Mouse (Mus musculus) embryonic facial prominence, embryonic 14.5 days (tissue): ENCODE measurements at regions not wholly inside any gene's neighbourhood (a gene's known extent, or its start where the extent isn't known, plus 50 kb on each side); places are given as distances from the start of the nearest gene placed in this dataset.
"Not testable (repeated sequence)": the region's sequence is repeated elsewhere in the genome, so short reads cannot be mapped to it uniquely, and the experiment has no call there.

Experiments used
- ATAC-seq: fragments of 200-750 bp; cut with Nextera tagmentation; 2 replicates; pipeline ENCODE4 v1.8.0; 2017; ENCODE audit warnings: low read depth, moderate number of reproducible peaks, moderate TSS enrichment
- DNase-seq: peaks from one replicate; pipeline ENCODE4 v3.0.0-alpha.2; 2015; ENCODE audit warnings: low spot score
- H3K27ac ChIP-seq: fragments of 300-500 bp; sonication (generic); replicated peaks from 2 replicates; pipeline ENCODE4 v1.5.1; 2014; ENCODE audit warnings: low read depth, mild to moderate bottlenecking, low read length, moderate library complexity
- H3K27me3 ChIP-seq: fragments of 300-500 bp; sonication (generic); replicated peaks from 2 replicates; pipeline ENCODE4 v1.6.1; 2014; ENCODE audit warnings: low read length; ENCODE audit not compliant: control insufficient read depth, insufficient read depth
- H3K36me3 ChIP-seq: fragments of 300-500 bp; sonication (generic); 2 replicates; pipeline ENCODE4 v1.6.1; 2014; ENCODE audit warnings: low read length, mixed read lengths; ENCODE audit not compliant: control insufficient read depth, insufficient read depth
- H3K4me1 ChIP-seq: fragments of 300-500 bp; sonication (generic); 2 replicates; pipeline ENCODE4 v1.6.1; 2014; ENCODE audit warnings: antibody characterized with exemption, low read length; ENCODE audit not compliant: control insufficient read depth, insufficient read depth
- H3K4me2 ChIP-seq: fragments of 300-500 bp; sonication (generic); 2 replicates; pipeline ENCODE4 v1.6.1; 2014; ENCODE audit warnings: low read depth, mild to moderate bottlenecking, low read length, moderate library complexity, mixed read lengths
- H3K4me3 ChIP-seq: fragments of 300-500 bp; sonication (generic); 2 replicates; pipeline ENCODE4 v1.5.1; 2014; ENCODE audit warnings: low read depth, mild to moderate bottlenecking, low read length
- H3K9ac ChIP-seq: fragments of 300-500 bp; sonication (generic); 2 replicates; pipeline ENCODE4 v1.6.1; 2014; ENCODE audit warnings: low read depth, mild to moderate bottlenecking, low read length, moderate library complexity, mixed read lengths
- H3K9me3 ChIP-seq: fragments of 300-500 bp; sonication (generic); 2 replicates; pipeline ENCODE4 v1.6.1; 2016; ENCODE audit warnings: low read length; ENCODE audit not compliant: control insufficient read depth
- WGBS: fragments of 180-500 bp; shearing (Covaris S2); extraction: QIAGEN DNeasy Blood & Tissue Kit; methylation state at CpG from one replicate; pipeline ENCODE4 v1.1.7; 2014; 5-methylcytosine and 5-hydroxymethylcytosine counted together

DNA sequence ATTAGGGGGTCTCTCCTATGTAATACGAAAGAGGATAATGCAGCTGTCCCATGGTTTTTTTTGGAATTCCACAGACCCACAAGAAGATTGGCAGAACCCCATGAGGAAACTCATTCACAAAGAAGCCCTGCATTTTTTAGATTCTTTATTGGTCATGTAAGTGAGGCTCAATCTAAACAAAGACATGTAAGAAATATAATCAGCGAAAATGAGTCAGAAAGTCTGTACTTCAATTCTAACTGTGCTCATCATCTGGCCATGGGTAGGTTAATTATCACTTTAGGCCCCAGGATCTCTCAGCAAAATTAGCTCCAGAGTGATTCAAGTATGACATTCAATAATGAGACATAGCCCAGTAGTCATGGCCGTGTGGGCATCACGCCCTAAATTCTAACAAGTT lies 703.2 kb downstream of the A830018L16Rik start:
- Histone ChIP-seq H3K4me2 (no peak overlapping the region), H3K27ac (no peak overlapping the region), H3K9ac (no peak overlapping the region), H3K4me3 (no peak overlapping the region), H3K36me3 (no peaks in the 10 kb centered on the region), H3K9me3 (no peaks in the 10 kb centered on the region), H3K27me3 (no peaks in the 10 kb centered on the region), H3K4me1 (no peaks in the 10 kb centered on the region)
- DNase-seq: no peak
- no peak for ATAC-seq
- 65% methylated on average over 4 of the region's 4 CpGs for WGBS

DNA sequence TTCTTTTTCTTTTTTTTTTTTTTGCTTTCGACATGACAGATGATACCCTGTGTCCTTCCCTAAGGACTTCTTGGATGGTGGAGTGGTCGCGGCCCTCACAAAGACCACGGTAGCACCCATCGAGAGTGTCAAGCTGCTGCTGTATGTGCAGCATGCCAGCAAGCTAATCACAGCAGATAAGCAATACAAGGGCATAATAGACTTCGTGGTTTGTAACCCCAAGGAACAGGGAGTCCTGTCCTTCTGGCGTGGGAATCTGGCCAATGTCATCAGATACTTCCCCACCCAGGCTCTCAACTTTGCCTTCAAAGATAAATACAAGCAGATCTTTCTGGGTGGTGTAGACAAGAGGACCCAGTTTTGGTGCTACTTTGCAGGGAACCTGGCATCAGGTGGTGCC lies 707.0 kb downstream of the A830018L16Rik start:
- Histone ChIP-seq H3K9ac (no peak overlapping the region), H3K4me2 (no peak overlapping the region), H3K27me3 (no peaks in the 10 kb centered on the region), H3K36me3 (no peaks in the 10 kb centered on the region), H3K4me1 (no peaks in the 10 kb centered on the region), H3K4me3 (no peak overlapping the region), H3K9me3 (no peaks in the 10 kb centered on the region), H3K27ac (no peak overlapping the region)
- 89% methylated on average over 7 of the region's 7 CpGs for WGBS
- no peak for DNase-seq
- no peak for ATAC-seq

DNA sequence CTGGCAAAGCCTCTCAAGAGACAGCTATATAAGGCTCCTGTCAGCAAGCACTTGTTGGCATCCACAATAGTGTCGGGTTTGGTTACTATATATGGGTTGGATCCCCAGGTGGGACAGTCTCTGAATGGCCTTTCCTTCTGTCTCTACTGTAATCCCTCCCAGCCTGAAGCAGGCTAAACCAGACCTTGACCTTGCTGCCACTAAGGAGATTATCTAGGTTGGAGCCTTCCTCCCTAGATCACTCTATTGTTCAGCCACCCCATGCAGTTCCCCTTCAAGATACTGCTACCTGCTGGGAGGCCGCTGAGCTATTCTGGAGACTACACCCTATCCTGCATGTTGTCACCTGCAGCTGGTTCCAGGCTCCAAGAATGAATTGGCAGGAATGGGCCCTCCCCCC lies 712.7 kb downstream of the A830018L16Rik start:
- DNase-seq, H3K27ac ChIP-seq, H3K4me3 ChIP-seq, H3K9me3 ChIP-seq, H3K4me2 ChIP-seq, ATAC-seq, H3K27me3 ChIP-seq, H3K36me3 ChIP-seq, H3K9ac ChIP-seq, H3K4me1 ChIP-seq: not testable (repeated sequence)
- 50% methylated on average over 2 of the region's 2 CpGs for WGBS

DNA sequence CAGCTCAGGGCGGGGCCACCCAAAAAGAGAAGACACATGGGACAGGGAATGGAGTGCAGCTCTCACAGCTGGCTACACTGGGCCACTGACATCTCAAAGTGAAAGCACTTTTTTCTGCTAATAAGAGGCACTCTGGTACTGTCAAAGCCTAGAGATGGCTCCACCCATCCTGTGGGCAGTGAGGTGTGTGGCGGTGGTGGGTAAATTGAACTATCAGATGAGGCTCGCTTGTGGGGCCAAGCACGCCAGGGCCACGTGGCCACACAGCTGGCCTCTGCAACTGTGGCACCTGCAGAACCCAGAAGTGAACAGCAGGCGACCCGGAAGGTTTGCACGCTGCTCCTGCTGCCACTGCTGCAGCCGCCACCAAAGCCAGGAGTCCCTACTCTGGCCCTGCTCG lies 756.6 kb downstream of the A830018L16Rik start:
- Histone ChIP-seq H3K36me3 (no peaks in the 10 kb centered on the region), H3K4me3 (no peak overlapping the region), H3K4me1 (no peaks in the 10 kb centered on the region), H3K27ac (no peak overlapping the region), H3K4me2 (no peak overlapping the region), H3K9ac (no peak overlapping the region), H3K27me3 (no peaks in the 10 kb centered on the region), H3K9me3 (no peaks in the 10 kb centered on the region)
- no peak for DNase-seq
- WGBS: 88% methylated on average over 10 of the region's 10 CpGs
- ATAC-seq: no peak

DNA sequence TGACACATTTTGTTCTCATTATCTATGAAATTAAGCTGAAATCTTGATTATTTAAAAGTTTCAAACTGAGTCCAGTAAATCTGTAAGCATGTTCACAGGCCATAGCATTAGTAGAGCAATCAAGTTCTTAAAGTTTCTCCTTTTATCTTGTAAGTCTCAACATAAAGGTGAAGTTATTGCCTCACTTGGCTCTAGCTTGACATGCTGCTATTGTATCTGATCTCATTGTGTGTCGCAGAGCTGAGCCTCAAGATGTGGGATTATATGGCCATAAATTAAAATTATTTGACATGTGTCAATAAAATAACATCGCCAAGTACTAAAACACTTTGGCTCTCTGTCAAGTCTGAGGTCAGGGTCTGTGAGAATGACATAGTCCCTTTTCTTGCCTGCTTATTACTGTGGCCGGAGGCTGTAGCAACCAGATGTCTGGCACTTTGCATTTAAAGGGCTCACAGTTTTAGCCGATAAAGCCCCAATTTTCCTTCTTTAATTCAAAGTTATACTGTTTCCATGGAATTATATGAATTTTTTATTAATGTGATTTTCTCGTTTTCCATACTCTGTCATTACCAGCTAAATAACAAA lies 775.8 kb downstream of the A830018L16Rik start:
- ATAC-seq: no peak
- no peaks in the 10 kb centered on the region for H3K4me1 ChIP-seq
- H3K27me3 ChIP-seq: no peaks in the 10 kb centered on the region
- no peak for DNase-seq
- WGBS: 67% methylated on average over 5 of the region's 5 CpGs
- no peaks in the 10 kb centered on the region for H3K36me3 ChIP-seq
- no peak overlapping the region for H3K9ac ChIP-seq
- H3K4me2 ChIP-seq: no peak overlapping the region
- no peak overlapping the region for H3K4me3 ChIP-seq
- H3K27ac ChIP-seq: no peak overlapping the region
- H3K9me3 ChIP-seq: no peaks in the 10 kb centered on the region

DNA sequence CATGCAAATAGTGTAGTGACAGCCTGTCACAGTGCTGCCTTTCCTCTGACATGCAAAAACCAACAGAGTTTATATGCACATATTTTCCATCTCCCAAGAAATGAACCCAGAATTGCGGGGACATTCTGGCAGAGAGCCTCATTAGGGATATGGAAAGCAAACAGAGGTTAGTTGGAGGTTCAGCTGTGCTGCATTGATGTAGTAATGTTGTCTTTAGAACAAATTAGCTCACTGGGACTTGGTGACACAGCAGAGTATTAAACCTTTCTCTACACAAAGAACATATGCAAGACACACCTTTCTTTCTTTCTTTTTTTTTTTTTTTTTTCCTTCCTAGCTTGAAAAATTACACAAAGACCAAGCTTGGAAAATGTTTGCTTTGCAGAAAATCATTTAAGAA lies 778.7 kb downstream of the A830018L16Rik start:
- Histone ChIP-seq H3K9me3 (no peaks in the 10 kb centered on the region), H3K27ac (no peak overlapping the region)
- WGBS: 32% methylated on average over 1 of the region's 1 CpGs

DNA sequence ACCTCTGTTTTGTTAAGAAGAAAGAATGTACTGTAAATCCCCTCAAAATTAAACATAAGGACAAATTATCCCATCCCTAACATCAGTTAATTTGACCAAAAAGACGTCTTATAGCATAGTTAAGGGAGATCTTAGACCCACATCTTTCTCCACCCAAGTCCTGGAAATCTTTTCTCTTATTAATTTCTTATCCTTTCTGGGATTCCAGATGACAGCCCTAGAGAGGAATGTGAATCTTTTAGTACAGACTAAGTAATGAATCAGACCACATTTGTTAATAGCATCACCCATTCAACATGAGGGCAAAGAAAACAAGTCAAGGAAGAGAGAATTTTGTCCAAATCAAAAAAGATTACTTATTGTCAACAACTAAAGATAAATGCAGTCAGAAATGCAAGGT lies 817.2 kb downstream of the A830018L16Rik start:
- DNase-seq (no peak), ATAC-seq (no peak)
- WGBS: 47% methylated on average over 1 of the region's 1 CpGs

More for the DNA sequence above, 778.7 kb downstream of the A830018L16Rik start:
- Histone ChIP-seq H3K36me3 (no peaks in the 10 kb centered on the region), H3K9ac (no peak overlapping the region), H3K4me1 (no peaks in the 10 kb centered on the region), H3K27me3 (no peaks in the 10 kb centered on the region), H3K4me3 (no peak overlapping the region), H3K4me2 (no peak overlapping the region)
- no peak for ATAC-seq
- peak; percentile 26 for DNase-seq

DNA sequence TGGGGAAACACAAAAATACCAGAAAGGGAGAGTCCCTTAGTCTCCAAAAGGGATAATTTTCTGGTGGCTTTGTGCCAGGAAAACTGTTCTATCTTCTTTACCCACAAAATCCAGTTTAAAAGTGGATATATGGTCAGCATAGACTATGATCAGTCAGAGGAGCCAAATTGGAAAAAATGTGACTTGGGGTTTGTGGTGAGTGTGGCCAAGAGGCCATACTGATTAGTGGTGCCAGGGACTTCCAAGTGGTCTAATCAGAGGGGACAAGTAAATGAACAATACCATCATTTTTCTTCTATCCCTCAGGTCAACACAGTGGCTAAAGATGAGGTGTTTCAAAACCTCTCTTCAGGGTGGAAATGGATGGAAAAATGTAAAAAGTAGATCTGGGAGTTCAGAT lies 828.2 kb downstream of the A830018L16Rik start:
- Histone ChIP-seq H3K27ac (no peak overlapping the region), H3K4me1 (no peaks in the 10 kb centered on the region), H3K9ac (no peak overlapping the region), H3K9me3 (no peaks in the 10 kb centered on the region), H3K36me3 (no peaks in the 10 kb centered on the region), H3K27me3 (no peaks in the 10 kb centered on the region), H3K4me2 (no peak overlapping the region), H3K4me3 (no peak overlapping the region)
- ATAC-seq (no peak), DNase-seq (peak; percentile 78)

More for the DNA sequence above, 817.2 kb downstream of the A830018L16Rik start:
- Histone ChIP-seq H3K36me3 (no peaks in the 10 kb centered on the region), H3K4me3 (no peak overlapping the region), H3K4me1 (no peaks in the 10 kb centered on the region), H3K9ac (no peak overlapping the region), H3K27ac (no peak overlapping the region), H3K27me3 (no peaks in the 10 kb centered on the region), H3K9me3 (no peaks in the 10 kb centered on the region), H3K4me2 (no peak overlapping the region)

DNA sequence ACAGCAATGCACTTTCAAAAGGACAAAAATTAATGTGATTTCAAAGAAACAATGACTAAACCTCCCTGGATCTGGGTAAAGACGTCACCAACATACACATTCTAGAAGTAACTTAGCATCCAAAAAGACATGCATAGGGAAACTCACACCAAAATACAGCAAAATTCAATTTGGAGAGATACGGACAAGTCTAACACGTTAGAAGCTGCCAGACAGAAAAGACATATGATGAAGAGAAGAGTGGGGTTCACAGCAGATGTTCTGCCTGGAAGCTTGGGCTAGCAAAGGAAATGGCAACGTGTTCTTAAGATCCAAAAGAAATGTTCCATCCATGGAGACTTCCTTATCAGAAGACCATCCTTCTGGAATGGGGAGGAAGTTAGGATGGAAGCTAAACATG lies 868.6 kb downstream of the A830018L16Rik start:
- Histone ChIP-seq H3K27ac (no peak overlapping the region), H3K4me2 (no peak overlapping the region), H3K9me3 (no peaks in the 10 kb centered on the region), H3K9ac (no peak overlapping the region), H3K4me1 (peaks cover 12% of the 10 kb centered on the region; the same call in 1 of the 2 replicates), H3K36me3 (no peaks in the 10 kb centered on the region), H3K27me3 (no peaks in the 10 kb centered on the region), H3K4me3 (no peak overlapping the region)
- WGBS: 87% methylated on average over 4 of the region's 4 CpGs
- DNase-seq (no peak), ATAC-seq (no peak)
